Mouse (Mus musculus) activated CD4-positive, CD25-positive, alpha-beta regulatory T cell, adult 4 months (primary cell): ENCODE measurements around the gene Lhx1. TPM values are rescaled to one million over a fixed set of nuclear protein-coding genes. Genes with fewer than 3 reads are reported as not detected.

Source experiments
- ATAC-seq: one replicate; pipeline ENCODE4 v1.8.0; 2017
- polyA plus RNA-seq, 2 experiments: library from polyadenylated mRNA; unstranded; fragments of 100-300 nt; shearing (Covaris generic); gene quantifications; one replicate each; pipeline ENCODE4 v1.2.1; 2017

The Lhx1 gene
- polyA plus RNA-seq: not detected

GRCm38 (mm10) chr11:84525421-84526274 lies at the start of gene Lhx1:
TSS of gene Lhx1 (minus strand) at chr11:84525535.
- ATAC-seq: no peak

GRCm38 (mm10) chr11:84574834-84575233 lies 49.5 kb upstream of the Lhx1 start:
- no peak for ATAC-seq

- ATAC-seq: no peak
Observed at GRCm38 (mm10) chr11:84573637-84574036, 48.3 kb upstream of the Lhx1 start.

GRCm38 (mm10) chr11:84570812-84571211 lies 45.5 kb upstream of the Lhx1 start:
- no peak for ATAC-seq

GRCm38 (mm10) chr11:84570392-84570791 lies 45.1 kb upstream of the Lhx1 start:
- ATAC-seq: no peak

GRCm38 (mm10) chr11:84569052-84569751 lies 43.9 kb upstream of the Lhx1 start:
- ATAC-seq: no peak

GRCm38 (mm10) chr11:84568482-84568881 lies 43.1 kb upstream of the Lhx1 start:
- ATAC-seq: no peak

GRCm38 (mm10) chr11:84566691-84567090 lies 41.4 kb upstream of the Lhx1 start:
- ATAC-seq: no peak

GRCm38 (mm10) chr11:84565224-84565623 lies 39.9 kb upstream of the Lhx1 start:
- no peak for ATAC-seq

- ATAC-seq: no peak
Observed at GRCm38 (mm10) chr11:84563360-84563759, 38.0 kb upstream of the Lhx1 start.

- ATAC-seq: no peak
Observed at GRCm38 (mm10) chr11:84562758-84563347, 37.5 kb upstream of the Lhx1 start.

- no peak for ATAC-seq
Observed at GRCm38 (mm10) chr11:84561546-84561945, 36.2 kb upstream of the Lhx1 start.

- no peak for ATAC-seq
Observed at GRCm38 (mm10) chr11:84553821-84554450, 28.6 kb upstream of the Lhx1 start.

- no peak for ATAC-seq
Observed at GRCm38 (mm10) chr11:84551296-84551695, 26.0 kb upstream of the Lhx1 start.

- no peak for ATAC-seq
Observed at GRCm38 (mm10) chr11:84549258-84549791, 24.0 kb upstream of the Lhx1 start.

GRCm38 (mm10) chr11:84548293-84548692 lies 23.0 kb upstream of the Lhx1 start:
- ATAC-seq: no peak

GRCm38 (mm10) chr11:84539981-84540380 lies 14.6 kb upstream of the Lhx1 start:
- ATAC-seq: no peak

GRCm38 (mm10) chr11:84529797-84530703 lies 4.7 kb upstream of the Lhx1 start:
- ATAC-seq: no peak

- no peak for ATAC-seq
Observed at GRCm38 (mm10) chr11:84529143-84529755, 3.9 kb upstream of the Lhx1 start.

- no peak for ATAC-seq
Observed at GRCm38 (mm10) chr11:84526976-84527860, 1.9 kb upstream of the Lhx1 start.
